Mouse (Mus musculus) heart, embryonic 12.5 days (tissue): ENCODE data around the gene Dnajc25. TPM values are rescaled to one million over a fixed set of nuclear protein-coding genes. Genes with fewer than 3 reads are reported as not detected.

Experiments used
- ATAC-seq: fragments of 200-750 bp; cut with Nextera tagmentation; 2 replicates; pipeline ENCODE4 v1.8.0; 2017; ENCODE audit warnings: moderate TSS enrichment, moderate library complexity; ENCODE audit not compliant: insufficient number of reproducible peaks, low FRiP score
- H3K27ac ChIP-seq: fragments of 300-500 bp; sonication (generic); 2 replicates; pipeline ENCODE4 v1.5.1; 2016; ENCODE audit warnings: mild to moderate bottlenecking, moderate library complexity; ENCODE audit not compliant: poor library complexity, severe bottlenecking
- H3K27me3 ChIP-seq: fragments of 300-500 bp; sonication (generic); replicated peaks from 2 replicates; pipeline ENCODE4 v1.6.1; 2016; ENCODE audit warnings: mild to moderate bottlenecking, moderate library complexity
- H3K36me3 ChIP-seq: fragments of 300-500 bp; sonication (generic); 2 replicates; pipeline ENCODE4 v1.6.1; 2016; ENCODE audit warnings: mild to moderate bottlenecking, moderate library complexity
- H3K4me1 ChIP-seq: fragments of 300-500 bp; sonication (generic); replicated peaks from 2 replicates; pipeline ENCODE4 v1.6.1; 2016; ENCODE audit warnings: mild to moderate bottlenecking
- H3K4me2 ChIP-seq: fragments of 300-500 bp; sonication (generic); 2 replicates; pipeline ENCODE4 v1.6.1; 2016; ENCODE audit warnings: mild to moderate bottlenecking, moderate library complexity
- H3K4me3 ChIP-seq: fragments of 300-500 bp; sonication (generic); 2 replicates; pipeline ENCODE4 v1.5.1; 2016; ENCODE audit warnings: mild to moderate bottlenecking
- H3K9ac ChIP-seq: fragments of 300-500 bp; sonication (generic); 2 replicates; pipeline ENCODE4 v1.6.1; 2016; ENCODE audit warnings: mild to moderate bottlenecking, moderate library complexity
- H3K9me3 ChIP-seq: fragments of 300-500 bp; sonication (generic); replicated peaks from 2 replicates; pipeline ENCODE4 v1.6.1; 2016; ENCODE audit warnings: mild to moderate bottlenecking, moderate library complexity
- WGBS: fragments of 180-500 bp; shearing (Covaris S2); methylation state at CpG from one replicate; pipeline ENCODE4 v1.1.7; 2016; 5-methylcytosine and 5-hydroxymethylcytosine counted together
- polyA plus RNA-seq: library from polyadenylated mRNA; unstranded; fragments of >200 nt; fragmentation: Nextera tagmentation; extraction: Ambion mirVana; gene quantifications from 2 replicates; pipeline ENCODE4 v1.2.1, GENCODE M21; 2016

Dnajc25 gene
- 12.3 and 14.1 TPM in 2 replicates for polyA plus RNA-seq

- Histone ChIP-seq H3K9me3 (no peaks in the 10 kb centered on the region), H3K36me3 (no peaks in the 10 kb centered on the region), H3K4me3 (no peak within 1 kb of the TSS), H3K27me3 (peaks cover 10% of the 10 kb centered on the region), H3K4me2 (no peak within 1 kb of the TSS), H3K27ac (no peak within 1 kb of the TSS), H3K4me1 (peaks cover 12% of the 10 kb centered on the region), H3K9ac (no peak within 1 kb of the TSS)
- no peak for ATAC-seq
- 75% methylated on average over 4 of the region's 4 CpGs for whole genome bisulfite sequencing
Measured at GRCm38 (mm10) chr4:58994762-58995161, at the start of gene Dnajc25. TSS of gene Dnajc25 (plus strand) at chr4:58995062.

GRCm38 (mm10) chr4:58948391-58948790 lies 46.5 kb upstream of the Dnajc25 start:
- no peak overlapping the region for H3K9ac ChIP-seq
- H3K4me2 ChIP-seq = no peak overlapping the region
- H3K4me3 ChIP-seq = no peak overlapping the region
- peaks cover 24% of the 10 kb centered on the region for H3K27me3 ChIP-seq
- H3K27ac ChIP-seq = no peak overlapping the region
- ATAC-seq = no peak
- no peaks in the 10 kb centered on the region for H3K36me3 ChIP-seq
- no peaks in the 10 kb centered on the region for H3K4me1 ChIP-seq
- no peaks in the 10 kb centered on the region for H3K9me3 ChIP-seq
- 68% methylated on average over 4 of the region's 4 CpGs for WGBS

- no peak for ATAC-seq
- Histone ChIP-seq H3K27ac (no peak overlapping the region), H3K4me2 (no peak overlapping the region), H3K9me3 (0 out of 2 replicates have a peak, but pooled peaks cover 5% of the 10 kb centered on the region), H3K27me3 (no peaks in the 10 kb centered on the region), H3K9ac (no peak overlapping the region), H3K4me1 (no peaks in the 10 kb centered on the region), H3K36me3 (no peaks in the 10 kb centered on the region), H3K4me3 (no peak overlapping the region)
- WGBS = 89% methylated on average over 11 of the region's 11 CpGs
Measured at GRCm38 (mm10) chr4:58952630-58953029, 42.2 kb upstream of the Dnajc25 start.

- Histone ChIP-seq H3K27ac (no peak overlapping the region), H3K4me1 (no peaks in the 10 kb centered on the region), H3K9ac (no peak overlapping the region), H3K27me3 (no peaks in the 10 kb centered on the region), H3K4me3 (no peak overlapping the region), H3K9me3 (0 out of 2 replicates have a peak, but pooled peaks cover 5% of the 10 kb centered on the region), H3K4me2 (no peak overlapping the region), H3K36me3 (no peaks in the 10 kb centered on the region)
- 81% methylated on average over 15 of the region's 15 CpGs for WGBS
- no peak for ATAC-seq
Measured at GRCm38 (mm10) chr4:58961719-58962118, 33.1 kb upstream of the Dnajc25 start.

GRCm38 (mm10) chr4:58963271-58963670 lies 31.6 kb upstream of the Dnajc25 start:
- Histone ChIP-seq H3K27ac (no peak overlapping the region), H3K4me3 (no peak overlapping the region), H3K9me3 (no peaks in the 10 kb centered on the region), H3K4me1 (no peaks in the 10 kb centered on the region), H3K9ac (no peak overlapping the region), H3K36me3 (no peaks in the 10 kb centered on the region), H3K27me3 (no peaks in the 10 kb centered on the region), H3K4me2 (no peak overlapping the region)
- ATAC-seq = no peak
- WGBS = 80% methylated on average over 4 of the region's 4 CpGs

- no peaks in the 10 kb centered on the region for H3K4me1 ChIP-seq
- no peak overlapping the region for H3K4me2 ChIP-seq
- H3K36me3 ChIP-seq = no peaks in the 10 kb centered on the region
- WGBS = 79% methylated on average over 1 of the region's 1 CpGs
- no peak overlapping the region for H3K4me3 ChIP-seq
- H3K27ac ChIP-seq = no peak overlapping the region
- H3K9ac ChIP-seq = no peak overlapping the region
- no peaks in the 10 kb centered on the region for H3K27me3 ChIP-seq
- no peaks in the 10 kb centered on the region for H3K9me3 ChIP-seq
- ATAC-seq = no peak
Measured at GRCm38 (mm10) chr4:58965136-58965535, 29.7 kb upstream of the Dnajc25 start.

GRCm38 (mm10) chr4:58970678-58971077 lies 24.2 kb upstream of the Dnajc25 start:
- Histone ChIP-seq H3K4me2 (no peak overlapping the region), H3K4me3 (no peak overlapping the region), H3K9me3 (0 out of 2 replicates have a peak, but pooled peaks cover 2% of the 10 kb centered on the region), H3K36me3 (peaks cover 13% of the 10 kb centered on the region; the same call in 1 of the 2 replicates), H3K4me1 (no peaks in the 10 kb centered on the region), H3K27ac (no peak overlapping the region), H3K9ac (no peak overlapping the region), H3K27me3 (no peaks in the 10 kb centered on the region)
- no peak for ATAC-seq
- WGBS = 66% methylated on average over 4 of the region's 4 CpGs

GRCm38 (mm10) chr4:58975711-58976110 lies 19.2 kb upstream of the Dnajc25 start:
- Histone ChIP-seq H3K4me2 (no peak overlapping the region), H3K4me3 (no peak overlapping the region), H3K27me3 (no peaks in the 10 kb centered on the region), H3K9me3 (0 out of 2 replicates have a peak, but pooled peaks cover 2% of the 10 kb centered on the region), H3K27ac (no peak overlapping the region), H3K36me3 (peaks cover 10% of the 10 kb centered on the region; the same call in 1 of the 2 replicates), H3K9ac (no peak overlapping the region), H3K4me1 (no peaks in the 10 kb centered on the region)
- 71% methylated on average over 5 of the region's 5 CpGs for WGBS
- no peak for ATAC-seq

- no peak overlapping the region for H3K9ac ChIP-seq
- no peaks in the 10 kb centered on the region for H3K4me1 ChIP-seq
- no peak overlapping the region for H3K4me2 ChIP-seq
- no peaks in the 10 kb centered on the region for H3K9me3 ChIP-seq
- H3K4me3 ChIP-seq = no peak overlapping the region
- H3K36me3 ChIP-seq = no peaks in the 10 kb centered on the region
- 77% methylated on average over 6 of the region's 6 CpGs for WGBS
- H3K27me3 ChIP-seq = no peaks in the 10 kb centered on the region
- ATAC-seq = no peak
- H3K27ac ChIP-seq = no peak overlapping the region
Measured at GRCm38 (mm10) chr4:58981421-58981820, 13.4 kb upstream of the Dnajc25 start.

- H3K4me3 ChIP-seq = no peak overlapping the region
- WGBS = 79% methylated on average over 8 of the region's 8 CpGs
- no peaks in the 10 kb centered on the region for H3K36me3 ChIP-seq
- no peaks in the 10 kb centered on the region for H3K27me3 ChIP-seq
- no peaks in the 10 kb centered on the region for H3K9me3 ChIP-seq
- no peak overlapping the region for H3K27ac ChIP-seq
- H3K9ac ChIP-seq = no peak overlapping the region
- no peak overlapping the region for H3K4me2 ChIP-seq
- H3K4me1 ChIP-seq = 0 out of 2 replicates have a peak, but pooled peaks cover 3% of the 10 kb centered on the region
- no peak for ATAC-seq
Measured at GRCm38 (mm10) chr4:58982806-58983205, 12.1 kb upstream of the Dnajc25 start.

- no peak overlapping the region for H3K4me3 ChIP-seq
- H3K36me3 ChIP-seq = no peaks in the 10 kb centered on the region
- no peak overlapping the region for H3K9ac ChIP-seq
- WGBS = 14% methylated on average over 7 of the region's 7 CpGs
- no peak overlapping the region for H3K27ac ChIP-seq
- H3K27me3 ChIP-seq = peaks cover 10% of the 10 kb centered on the region
- no peaks in the 10 kb centered on the region for H3K9me3 ChIP-seq
- no peak overlapping the region for H3K4me2 ChIP-seq
- ATAC-seq = no peak
- 0 out of 2 replicates have a peak, but pooled peaks cover 3% of the 10 kb centered on the region for H3K4me1 ChIP-seq
Measured at GRCm38 (mm10) chr4:58985157-58985648, 9.7 kb upstream of the Dnajc25 start.
